Mouse (Mus musculus) cerebellum, adult 8-10 months (tissue): ENCODE measurements around the gene Cpe.
"Not testable (repeated sequence)": the region's sequence is repeated elsewhere in the genome, so short reads cannot be mapped to it uniquely, and the experiment has no call there.

Experiments
- DNase-seq: peaks from one replicate; pipeline ENCODE4 v3.0.0; 2022

Gene Cpe

DNA sequence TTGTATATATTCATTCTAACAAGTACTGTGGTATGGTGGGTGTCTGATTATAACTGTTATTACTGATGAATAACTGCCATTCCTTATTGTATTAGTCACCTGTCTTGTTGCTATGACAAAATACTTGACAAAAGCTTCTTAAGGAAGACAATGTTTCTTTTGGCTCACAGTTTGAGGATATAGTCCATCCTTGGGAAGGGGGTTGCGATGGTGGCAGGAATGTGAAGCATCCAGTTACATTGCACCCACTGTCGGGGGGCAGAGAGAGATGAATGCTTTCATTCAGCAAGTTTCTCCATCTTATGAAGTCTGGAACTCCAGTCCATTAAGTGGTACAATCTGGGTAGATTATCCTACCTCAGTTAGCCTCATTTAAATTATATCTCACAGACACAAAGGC is 19.9 kb downstream of the Cpe start:
- DNase-seq, result no peak

DNA sequence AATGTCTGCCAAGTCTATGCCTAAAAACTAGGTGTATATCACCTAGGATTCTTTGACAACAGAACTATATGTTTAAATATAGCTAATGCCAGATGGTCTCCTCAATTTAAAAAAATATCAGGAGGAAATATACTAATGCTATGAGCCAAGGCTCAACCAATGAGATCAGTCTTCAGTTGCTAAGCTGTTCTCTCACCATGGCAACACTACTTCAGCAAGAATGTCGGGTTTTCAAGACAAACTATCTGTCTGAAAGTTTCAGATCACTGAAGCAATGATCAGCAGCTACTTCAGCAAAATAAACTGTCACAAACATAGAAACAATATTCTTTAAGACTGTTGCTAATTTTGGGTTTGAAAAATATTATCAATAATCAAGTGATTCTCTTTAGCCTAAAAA is 20.9 kb downstream of the Cpe start:
- DNase-seq, result no peak

DNA sequence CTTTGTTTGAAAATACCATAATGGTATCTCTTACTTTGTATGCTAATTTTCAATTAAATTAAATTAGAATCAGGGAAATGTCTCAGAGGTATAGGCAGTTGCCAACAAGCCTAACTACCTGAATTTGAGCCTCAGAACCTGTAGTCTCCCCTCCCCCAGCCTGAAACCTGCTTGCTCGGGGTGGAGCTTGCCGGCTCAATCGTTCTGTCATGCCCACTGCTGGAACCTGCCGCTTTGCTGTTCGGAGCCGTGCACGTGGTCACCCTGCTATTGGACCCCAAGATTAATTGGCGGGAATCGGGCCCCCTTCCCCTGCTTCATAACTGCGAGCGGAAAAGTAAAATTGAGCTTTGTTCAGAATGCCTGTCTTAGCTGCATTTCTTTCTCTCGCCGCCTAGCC is 26.5 kb downstream of the Cpe start:
- DNase-seq, result not testable (repeated sequence)

DNA sequence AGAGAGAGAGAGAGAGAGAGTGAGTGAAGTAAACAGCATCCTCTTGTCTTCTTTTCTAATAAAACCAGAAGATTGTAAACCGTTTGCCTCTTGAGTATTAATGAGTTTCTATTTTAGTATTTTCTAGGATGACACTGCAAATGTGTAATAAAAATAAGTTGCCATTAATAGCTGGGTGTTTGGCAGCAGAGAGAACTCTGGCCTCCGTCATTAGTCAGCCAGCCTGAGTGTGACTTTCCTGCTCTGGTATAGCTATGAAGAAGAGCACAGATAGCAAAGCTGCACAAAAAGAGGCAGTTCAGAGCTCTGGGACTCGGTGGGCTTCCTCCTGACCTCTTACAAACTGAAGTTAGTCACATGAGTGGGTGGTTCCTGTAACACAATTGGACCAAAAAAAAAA is 27.3 kb downstream of the Cpe start:
- no peak for DNase-seq

DNA sequence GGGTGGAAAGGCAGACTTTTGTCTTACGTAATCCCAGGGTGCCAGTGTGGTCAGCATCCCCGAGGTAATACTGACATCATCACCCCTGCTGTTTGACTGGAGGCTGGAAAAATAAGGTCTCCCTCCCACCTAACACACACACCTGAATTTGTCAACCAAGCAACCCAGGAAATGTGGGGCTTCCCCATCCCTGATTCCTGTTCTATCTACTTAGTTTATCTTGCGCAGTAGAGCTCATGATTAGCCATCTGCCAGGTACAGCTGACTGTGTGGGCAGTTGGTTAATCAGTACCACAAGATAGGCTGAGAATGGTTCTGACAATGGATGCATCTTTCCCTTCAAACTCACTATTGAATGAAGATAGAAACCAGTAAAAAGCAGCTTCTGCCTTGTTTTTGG is 28.0 kb downstream of the Cpe start:
- peak; percentile 68 for DNase-seq

DNA sequence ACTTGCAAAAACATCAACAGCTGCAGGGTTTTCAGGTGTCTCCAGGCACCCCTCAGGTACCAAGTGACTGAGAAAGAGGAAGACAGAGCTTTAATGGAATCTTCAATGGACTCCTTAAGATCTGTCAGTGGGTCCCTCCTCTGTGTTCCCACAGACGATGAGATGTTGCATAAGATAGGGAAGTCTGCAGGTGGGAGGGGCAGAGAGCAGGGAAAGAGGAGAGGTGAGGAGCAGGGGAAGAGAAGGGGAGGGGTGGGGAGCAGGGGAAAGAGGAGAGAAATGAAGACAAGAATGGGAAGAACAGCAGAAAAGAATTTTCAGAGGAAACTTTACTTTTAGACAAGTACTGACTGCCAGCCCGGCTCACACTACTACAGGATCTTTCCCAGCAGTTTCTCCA is 28.5 kb downstream of the Cpe start:
- no peak for DNase-seq

DNA sequence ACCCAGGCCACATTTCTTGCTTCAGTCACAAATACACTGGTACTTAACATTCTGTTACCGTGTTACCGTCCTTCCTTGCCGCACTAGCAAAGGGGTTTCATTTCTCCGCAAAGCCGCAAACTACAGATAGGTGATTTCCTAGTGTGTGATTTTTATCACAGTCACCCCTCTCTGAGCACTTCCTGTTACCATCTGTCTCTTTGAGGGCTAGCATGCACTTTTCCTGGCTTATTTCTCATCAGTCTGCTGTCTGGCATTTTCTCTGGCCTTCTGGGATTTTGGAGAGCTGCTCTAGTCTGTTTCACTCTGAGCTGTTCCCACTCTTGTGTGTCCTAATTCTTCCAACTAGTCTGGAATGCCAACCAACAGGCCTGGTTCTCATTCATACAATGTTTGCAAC is 33.8 kb downstream of the Cpe start:
- peak; percentile 74 for DNase-seq

DNA sequence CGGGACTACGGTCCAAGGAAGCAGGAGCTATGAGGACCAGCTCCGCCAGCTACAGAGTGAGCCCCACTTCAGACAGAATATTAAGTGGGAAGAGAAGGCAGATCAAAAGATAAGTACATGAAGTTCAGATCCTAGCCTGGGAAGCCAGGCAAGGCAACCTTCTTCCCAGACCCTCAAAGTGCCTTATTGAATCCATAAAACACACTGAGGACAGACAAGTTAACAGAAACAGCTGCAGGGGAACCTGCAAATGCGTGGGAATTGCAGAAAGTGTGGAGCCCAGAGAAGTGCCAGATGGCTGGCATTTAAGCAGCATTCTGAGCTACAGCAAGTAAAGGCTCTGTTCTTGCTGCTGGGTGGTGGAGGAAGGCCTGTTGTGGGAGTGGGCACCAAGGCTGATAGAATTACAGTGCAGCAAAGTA is 34.9 kb downstream of the Cpe start:
- DNase-seq, result no peak

DNA sequence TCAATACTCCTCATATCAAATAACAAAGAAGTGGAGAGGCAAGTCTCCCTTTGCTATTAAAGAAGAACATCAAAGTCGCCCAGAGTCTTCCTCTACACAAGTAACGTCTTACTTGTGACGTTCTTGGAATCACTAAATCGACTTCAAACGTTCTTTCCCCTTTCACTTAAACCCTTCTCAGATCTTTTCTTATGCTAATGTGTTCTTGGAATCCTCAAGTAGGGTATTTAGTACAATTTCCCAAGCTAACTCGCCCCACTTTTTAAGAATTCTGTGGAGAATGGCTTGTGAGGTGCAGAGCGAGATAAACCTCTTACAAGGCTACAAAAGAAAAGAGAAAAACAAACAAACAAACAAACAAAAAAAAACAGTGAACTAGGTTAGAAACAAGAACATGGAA is 35.3 kb downstream of the Cpe start:
- no peak for DNase-seq

DNA sequence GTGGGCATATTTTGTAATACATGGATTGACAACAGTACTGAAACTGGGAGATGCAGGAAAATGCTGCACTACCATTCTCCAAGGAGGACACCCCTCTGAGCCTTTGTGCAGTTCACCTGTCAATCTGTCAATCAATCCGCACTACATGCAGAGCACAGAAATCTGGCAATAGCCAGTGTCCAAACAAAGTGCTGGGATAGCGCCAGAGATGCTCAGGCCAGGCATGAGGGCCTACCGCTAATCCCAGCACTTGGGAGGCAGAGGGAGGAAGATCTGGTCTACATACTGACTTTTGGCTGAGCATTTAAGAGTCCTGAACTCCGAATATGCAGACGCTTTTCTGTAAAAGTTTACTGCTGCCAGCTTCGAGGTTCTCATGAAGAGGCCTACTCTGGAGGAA is 37.0 kb downstream of the Cpe start:
- DNase-seq, result no peak

DNA sequence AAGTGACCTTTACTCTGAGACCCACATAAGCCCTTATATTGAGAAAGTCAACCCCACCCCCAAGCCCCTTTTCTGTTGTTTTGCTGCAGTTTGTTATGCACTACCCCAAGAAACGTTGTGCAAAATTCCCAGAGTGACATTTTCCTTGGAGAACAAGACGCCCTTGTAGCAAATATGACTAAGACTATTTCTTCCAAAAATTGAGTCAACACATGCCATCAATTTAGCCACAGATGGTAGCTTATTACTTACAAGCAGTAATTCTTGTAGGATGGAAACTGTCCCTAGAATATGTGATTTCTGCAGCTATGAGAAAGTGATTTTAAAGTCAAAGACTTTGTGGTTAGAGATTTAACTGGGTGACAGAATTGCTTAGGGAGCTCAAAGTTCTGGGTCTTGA is 37.8 kb downstream of the Cpe start:
- DNase-seq, result no peak

DNA sequence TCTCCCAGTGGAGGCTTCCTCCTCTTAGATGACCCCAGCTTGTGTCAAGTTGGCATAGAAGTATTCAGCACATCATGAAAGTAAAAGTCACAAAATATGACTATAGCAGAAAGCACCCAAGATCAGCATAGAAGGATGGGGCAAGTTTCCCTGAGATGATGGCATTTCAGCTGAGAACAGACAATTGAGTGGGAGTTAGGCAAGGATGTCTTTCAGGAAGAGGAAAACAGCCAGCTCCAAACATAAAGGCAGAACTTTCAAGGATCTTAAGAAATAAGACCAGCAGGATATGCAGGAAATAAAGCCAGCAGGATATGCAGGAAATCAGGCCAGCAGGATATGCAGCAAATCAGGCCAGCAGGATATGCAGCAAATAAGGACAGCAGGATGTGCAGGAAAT is 40.6 kb downstream of the Cpe start:
- DNase-seq, result no peak

DNA sequence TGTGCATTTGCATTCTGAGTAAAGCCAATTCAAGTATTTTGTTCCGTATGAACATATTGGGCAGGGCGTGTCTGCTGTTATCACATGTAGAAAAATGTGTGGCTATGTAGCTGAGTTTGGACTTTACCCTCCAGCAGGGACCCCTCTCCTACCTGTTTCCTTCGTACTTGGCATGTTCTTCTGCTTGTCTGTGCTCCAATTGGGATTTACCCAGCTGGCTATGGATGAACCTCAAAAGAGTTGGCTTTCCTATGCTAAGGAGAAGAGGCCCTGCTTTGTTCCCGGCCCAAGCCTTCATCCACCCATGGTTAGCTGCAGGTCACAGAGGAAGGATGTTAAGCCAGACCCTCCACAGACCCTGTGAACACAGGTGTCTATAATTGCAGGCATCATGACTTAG is 44.8 kb downstream of the Cpe start:
- DNase-seq, result no peak

DNA sequence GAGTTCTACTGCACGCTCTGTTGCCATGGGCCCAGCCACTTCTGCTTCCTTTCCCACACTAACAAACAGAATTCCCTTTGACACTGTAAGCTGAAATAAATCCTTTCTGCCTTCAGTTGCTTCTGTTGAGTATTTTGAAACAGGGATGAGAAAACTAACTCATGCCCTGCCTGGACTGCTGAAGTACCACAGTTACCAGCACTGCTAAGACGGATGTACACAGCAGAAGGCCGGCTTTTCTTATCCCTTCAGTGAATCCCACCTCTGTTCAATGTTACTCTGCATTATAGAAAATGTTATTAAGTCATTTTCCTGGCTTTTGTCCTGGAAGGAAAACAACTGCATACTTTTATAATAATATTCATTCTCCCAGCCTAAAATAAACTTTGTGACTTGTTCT is 45.7 kb downstream of the Cpe start:
- DNase-seq, result no peak

DNA sequence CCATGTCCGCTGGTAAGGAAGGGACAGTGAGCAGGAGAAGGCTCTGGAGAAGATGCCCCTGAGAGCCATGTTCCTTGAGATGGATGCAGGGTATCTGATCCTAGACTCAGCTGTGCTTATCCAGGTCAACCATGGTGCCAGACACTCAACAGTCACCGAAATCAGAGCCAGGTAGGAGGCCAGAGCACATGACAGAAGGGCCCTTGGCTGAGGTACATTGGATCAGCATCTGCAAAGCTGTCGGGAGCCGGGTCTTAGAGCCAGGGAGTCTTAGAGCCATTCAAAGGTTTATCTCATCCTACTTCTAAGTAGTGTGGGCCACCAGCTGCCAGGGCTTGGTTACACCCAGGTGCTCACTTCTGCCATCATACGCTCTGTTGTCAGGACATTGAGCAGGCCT is 46.4 kb downstream of the Cpe start:
- no peak for DNase-seq

DNA sequence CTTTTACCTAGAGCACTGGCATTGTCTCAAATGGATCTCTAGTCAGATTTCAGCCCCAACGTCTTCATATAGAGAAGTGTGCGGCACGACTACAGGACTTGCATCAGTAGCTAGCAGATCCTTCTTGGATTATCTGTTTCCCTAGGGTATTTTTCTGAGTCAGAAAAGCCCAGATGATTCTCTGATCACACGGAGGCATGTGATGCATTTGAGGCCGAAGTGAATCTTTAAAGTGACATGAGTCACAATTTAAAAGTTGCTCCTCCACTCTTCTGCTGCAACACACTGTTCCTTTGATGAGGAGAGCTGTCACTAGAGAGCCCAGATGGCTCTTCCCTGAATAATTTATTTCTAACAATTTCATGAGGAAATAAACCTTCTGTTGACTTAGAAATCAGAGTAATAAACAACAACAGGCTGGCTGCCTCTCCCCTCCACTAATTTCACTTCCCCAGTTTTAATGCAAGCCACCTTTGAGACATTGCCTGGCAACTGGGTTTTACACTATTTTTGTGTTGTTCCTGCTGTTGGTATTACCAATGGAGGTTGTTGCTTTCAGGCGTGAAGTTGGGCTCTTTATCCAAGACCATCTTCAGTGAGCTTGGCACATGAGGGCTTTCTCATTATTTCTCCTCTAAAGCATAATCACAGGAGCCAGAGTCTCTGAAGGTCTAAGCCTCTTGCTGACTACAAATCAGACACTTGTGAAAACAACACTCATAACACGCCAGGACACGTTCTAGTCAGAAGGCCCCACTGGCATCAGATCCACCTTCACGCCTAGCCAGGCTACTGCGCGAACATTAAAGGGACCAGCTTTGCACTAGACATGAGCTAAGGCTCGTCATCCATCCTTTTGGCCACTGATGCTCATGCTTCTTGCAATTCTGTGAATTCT is 48.5 kb downstream of the Cpe start:
- DNase-seq, result no peak

DNA sequence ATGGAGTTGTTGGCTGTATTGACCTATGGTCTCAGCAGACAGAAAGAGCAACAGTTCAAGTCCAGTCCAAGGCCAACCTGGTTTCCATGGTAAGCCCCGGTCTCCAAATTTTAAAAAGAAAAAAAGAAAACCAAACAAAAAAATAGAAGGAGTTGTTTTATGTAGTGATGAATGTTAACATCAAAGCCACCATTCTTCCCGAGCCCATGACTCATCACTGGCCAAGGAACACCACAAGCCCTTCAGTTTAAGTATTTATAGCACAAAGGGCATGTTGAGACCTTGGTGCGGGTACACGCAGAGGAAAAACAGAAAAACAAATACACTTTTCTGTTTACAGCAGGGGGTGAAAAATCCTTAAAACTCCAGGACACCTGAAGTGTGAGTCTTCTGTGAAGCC is 49.5 kb downstream of the Cpe start:
- no peak for DNase-seq

DNA sequence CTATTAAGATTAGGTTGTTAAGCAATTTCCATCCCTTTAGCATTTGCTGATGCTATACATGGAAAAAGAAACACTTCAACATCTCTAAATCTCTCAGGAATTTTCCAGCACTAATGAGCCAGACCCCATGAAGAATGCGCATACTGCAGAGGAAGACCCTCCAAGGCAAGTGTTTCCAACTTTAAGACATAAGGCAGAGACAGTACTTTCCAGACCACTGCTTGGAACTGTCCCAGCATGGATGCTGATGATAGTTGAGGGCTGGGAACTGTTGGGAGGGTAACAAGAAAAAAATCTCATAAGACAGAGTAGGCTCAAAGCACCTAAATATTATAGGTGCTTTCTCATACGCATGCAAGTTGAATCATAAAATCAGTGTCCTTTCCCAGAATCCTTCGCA is 50.1 kb downstream of the Cpe start:
- no peak for DNase-seq

DNA sequence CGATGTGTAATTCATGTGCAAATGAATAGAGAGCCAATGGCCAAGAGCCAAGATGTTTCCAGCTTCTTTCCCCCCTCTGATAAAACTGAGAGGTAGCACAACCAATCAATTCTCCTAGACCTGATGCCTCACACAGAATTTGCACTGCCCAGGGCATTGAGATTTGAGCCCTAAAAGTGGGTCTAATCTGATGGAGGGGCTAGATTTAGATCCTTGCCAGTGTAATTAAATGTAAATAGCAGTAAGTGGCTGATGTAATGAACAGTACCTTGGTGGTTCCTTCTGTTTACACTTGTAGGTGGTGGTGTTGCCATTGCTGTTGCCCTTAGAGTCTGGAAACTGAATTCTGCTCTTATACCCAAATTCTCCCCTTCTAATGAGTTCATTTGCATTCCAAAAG is 52.3 kb downstream of the Cpe start:
- no peak for DNase-seq

DNA sequence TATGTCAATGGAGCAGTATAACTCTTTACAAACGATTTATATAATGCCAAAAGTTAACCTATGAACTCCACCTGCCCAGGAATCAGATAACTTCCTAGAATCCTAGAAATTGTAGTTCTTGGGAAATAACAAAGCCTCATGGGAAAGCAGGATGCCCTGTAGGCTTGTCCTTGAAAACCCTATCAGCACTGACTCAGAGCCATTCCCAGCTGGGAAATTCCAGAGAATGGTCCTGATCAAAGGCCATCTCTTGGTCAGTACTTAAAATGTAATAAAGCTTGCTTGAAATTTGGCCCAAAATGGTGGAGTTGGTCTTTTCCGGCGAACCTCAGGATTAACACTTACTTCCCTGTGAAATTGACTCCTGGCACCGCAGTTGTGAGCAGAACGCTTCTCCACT is 53.2 kb downstream of the Cpe start:
- DNase-seq, result no peak

DNA sequence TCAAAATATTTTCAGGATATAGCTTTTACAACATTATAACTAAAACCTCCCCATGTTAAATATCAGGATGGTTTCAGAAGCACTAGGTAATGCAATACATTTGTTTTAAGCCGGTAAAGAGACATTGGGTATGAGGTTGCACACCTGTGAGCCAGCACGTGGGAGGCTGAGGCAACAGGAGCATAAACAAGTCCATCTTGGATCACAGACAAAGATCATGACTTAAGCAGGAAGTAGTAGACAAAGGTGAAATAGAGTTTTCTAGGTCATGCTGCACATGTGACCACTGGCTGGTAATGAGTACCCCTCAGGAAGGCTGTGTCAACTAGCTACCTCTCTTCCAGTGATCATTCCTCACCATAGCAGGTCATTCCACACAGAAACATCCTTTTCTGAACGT is 58.0 kb downstream of the Cpe start:
- no peak for DNase-seq

DNA sequence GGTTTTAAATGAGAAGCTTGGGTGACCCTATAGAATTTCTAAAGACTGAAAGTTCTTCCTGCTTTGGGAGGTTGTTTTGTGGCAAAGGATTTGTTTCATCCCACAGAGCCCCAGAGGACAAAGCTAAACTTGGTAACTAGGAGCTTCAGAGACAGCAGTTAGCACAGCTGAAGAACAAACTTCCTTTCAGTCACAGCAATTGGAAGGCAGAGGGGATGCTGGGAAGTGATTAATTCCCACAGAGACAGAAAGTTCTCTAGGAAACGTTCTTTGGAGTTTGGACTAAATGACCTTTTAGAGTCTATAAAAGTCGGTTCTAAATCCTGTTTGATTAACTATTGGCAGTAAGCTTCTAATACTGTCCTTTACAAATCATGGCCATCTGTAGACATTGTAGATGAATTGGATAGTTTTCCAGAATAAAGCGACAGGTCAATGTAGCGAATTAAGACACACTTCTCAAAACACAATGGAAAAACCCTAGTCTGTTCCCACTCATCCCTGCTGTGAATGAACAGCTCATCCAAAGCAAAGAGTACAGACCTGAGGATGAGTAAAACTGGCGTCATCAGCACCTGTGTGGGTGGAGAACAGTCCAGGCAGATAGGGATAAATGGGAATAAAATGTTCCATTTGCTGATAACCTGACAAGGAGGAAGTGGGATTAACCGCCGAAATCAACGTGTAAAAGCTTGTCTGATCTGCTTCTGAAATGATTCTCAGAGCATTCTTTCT is 58.6 kb downstream of the Cpe start:
- no peak for DNase-seq

DNA sequence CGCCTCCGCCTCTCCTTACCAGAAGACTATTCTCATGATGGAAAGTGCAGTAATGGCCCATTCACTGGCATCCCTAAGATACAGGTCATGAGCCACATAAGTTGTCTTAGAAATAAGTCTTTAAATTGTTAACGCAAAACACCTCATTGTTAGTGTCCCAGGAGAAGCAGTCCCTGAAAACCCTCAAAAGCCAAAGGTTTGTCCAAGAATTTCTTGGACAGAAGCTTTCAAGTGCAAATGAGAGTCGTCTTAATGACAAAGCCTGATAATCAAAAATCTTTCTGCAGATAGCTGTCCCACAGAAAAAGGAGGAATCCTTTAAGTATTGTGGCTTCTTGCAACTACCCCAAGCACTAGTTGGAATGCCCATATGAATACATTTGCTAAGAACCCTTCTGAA is 60.7 kb downstream of the Cpe start:
- DNase-seq, result no peak

DNA sequence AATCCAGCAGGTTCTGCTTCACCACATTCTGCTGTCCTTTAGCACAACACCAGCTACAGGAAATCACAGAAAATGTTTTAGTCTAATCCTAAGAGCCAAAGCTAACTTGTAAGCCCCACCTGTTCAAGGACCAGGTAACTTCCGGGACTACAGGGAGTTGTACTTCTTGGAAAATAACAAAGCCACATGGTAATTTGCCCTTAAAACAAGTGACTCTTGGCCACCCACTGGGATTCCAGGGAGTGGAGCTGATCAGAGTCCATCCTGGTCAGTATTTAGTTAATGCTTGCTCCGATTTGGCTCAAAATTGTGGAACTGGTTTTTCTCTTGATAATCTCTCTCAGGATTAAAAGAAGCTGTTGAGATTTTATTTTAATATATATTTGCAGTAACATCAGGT is 61.1 kb downstream of the Cpe start:
- no peak for DNase-seq
